Mouse (Mus musculus) spleen, adult 2 months (tissue): ENCODE results near the gene Lpcat1.

Source experiments
- CTCF ChIP-seq: fragments of 200-500 bp; IDR thresholded peaks from 2 replicates; pipeline ENCODE4 v1.5.1; 2011; ENCODE audit warnings: mild to moderate bottlenecking, inconsistent platforms; ENCODE audit not compliant: insufficient read depth, insufficient read length, insufficient replicate concordance; ENCODE audit errors: extremely low read depth
- POLR2A ChIP-seq: fragments of 200-500 bp; IDR thresholded peaks from 2 replicates; pipeline ENCODE4 v1.6.1; 2011; ENCODE audit warnings: low read depth, low read length, inconsistent platforms

DNA sequence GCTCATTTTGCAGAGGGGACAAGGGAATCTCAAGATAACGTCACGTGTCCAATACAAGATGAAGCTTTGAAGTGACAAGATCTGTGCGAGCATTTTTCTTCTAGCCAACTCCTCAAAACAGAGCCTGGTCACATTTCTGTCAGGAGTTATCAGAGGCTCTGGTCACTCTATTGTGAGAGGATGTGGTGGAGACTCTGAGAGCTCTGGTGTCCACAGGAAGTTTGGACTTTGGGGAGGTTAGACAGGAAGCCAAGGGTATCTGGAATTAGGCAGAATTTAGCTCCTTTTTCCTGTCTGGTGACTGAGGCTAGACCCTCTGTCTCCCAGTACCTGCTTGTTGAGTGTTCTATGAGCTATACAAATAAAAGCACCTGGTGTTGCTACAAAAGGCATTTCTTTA is 586 bp upstream of the Lpcat1 start:
- TF ChIP-seq CTCF (no peak), POLR2A (no peak)
